In the genomic region with DNA sequence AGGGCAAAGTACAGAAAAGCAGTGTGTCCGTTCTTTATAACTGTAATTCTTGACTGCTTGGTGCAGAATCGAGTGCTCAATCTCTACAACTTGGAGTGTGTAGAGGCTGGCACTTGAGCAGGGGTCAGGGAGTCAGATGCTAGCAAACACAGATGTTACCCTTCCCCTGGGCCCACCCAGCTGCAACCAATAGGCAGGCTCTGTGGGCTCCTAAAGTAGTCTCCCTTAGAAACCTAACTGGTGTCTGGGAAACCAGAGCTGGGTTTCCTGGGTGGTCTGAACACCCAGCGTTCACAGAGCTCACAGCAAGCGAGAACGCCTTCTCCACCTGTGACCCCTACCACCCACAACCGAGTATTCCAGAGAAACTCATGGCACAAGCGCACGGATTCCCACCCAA, we compare ENCODE assay signal across 8 mouse cellular contexts. TPM values are rescaled to one million over a fixed set of nuclear protein-coding genes. Genes with fewer than 3 reads are reported as not detected.
A peak's percentile ranks its signal among the peaks of the same experiment; 100 is the strongest.
DNase-seq lines count a peak whose midpoint lies in the region; ATAC-seq lines count a peak whose summit lies in the region.

No protein-coding gene starts in this region.

- no peak for DNase-seq in heart, adult 18-20 months
- DNase-seq in MN1 (ENCODE audit: low spot score): peak; percentile 47
- DNase-seq in midbrain, embryonic 11.5 days (ENCODE audit: low spot score, missing footprints): peak; percentile 92
- no peak for DNase-seq in thymus, postnatal 10 days (ENCODE audit: low spot score in 2 of 2)
- DNase-seq in urinary bladder, postnatal 14 days (ENCODE audit: low spot score): no peak

- no peak overlapping the region for H3K27ac ChIP-seq in heart, embryonic 11.5 days (ENCODE audit: low read depth, low read length)
- H3K27ac ChIP-seq in forebrain, embryonic 16.5 days (ENCODE audit: low read length): no peak overlapping the region
- H3K27ac ChIP-seq in midbrain, embryonic 11.5 days (ENCODE audit: low read depth, low read length): 0 out of 2 replicates have a peak overlapping the region, but pooled peaks have one; percentile 7

- WGBS in heart, embryonic 11.5 days (ENCODE audit: insufficient replicate concordance): 29% methylated on average over 8 of the region's 8 CpGs
- WGBS in forebrain, embryonic 16.5 days: 34% methylated on average over 8 of the region's 8 CpGs
- WGBS in midbrain, embryonic 11.5 days: 25% methylated on average over 8 of the region's 8 CpGs

- H3K4me1 ChIP-seq in heart, embryonic 11.5 days (ENCODE audit: control insufficient read depth, insufficient read depth, low read length): peaks cover 12% of the 10 kb centered on the region
- peaks cover 11% of the 10 kb centered on the region for H3K4me1 ChIP-seq in forebrain, embryonic 16.5 days (replicated peaks; ENCODE audit: control insufficient read depth, insufficient read depth, low read length)
- peaks cover 3% of the 10 kb centered on the region; the same call in 1 of the 2 replicates for H3K4me1 ChIP-seq in midbrain, embryonic 11.5 days (ENCODE audit: control insufficient read depth, insufficient read depth, low read length)

- peak overlapping the region; percentile 90 for H3K4me2 ChIP-seq in heart, embryonic 11.5 days
- H3K4me2 ChIP-seq in forebrain, embryonic 16.5 days (ENCODE audit: low read length): peak overlapping the region; percentile 99
- peak overlapping the region; percentile 95 for H3K4me2 ChIP-seq in midbrain, embryonic 11.5 days

- no peak for ATAC-seq in heart, embryonic 11.5 days (replicated peaks; ENCODE audit: insufficient number of reproducible peaks, low FRiP score, low TSS enrichment)
- ATAC-seq in forebrain, embryonic 16.5 days: no peak
- peak; percentile 17; the same call in 1 of the 2 replicates for ATAC-seq in midbrain, embryonic 11.5 days (ENCODE audit: low FRiP score)
- ATAC-seq in megakaryocyte, adult 5-6 weeks (ENCODE audit: poor library complexity, severe bottlenecking): no peak

- H3K36me3 ChIP-seq in heart, embryonic 11.5 days (ENCODE audit: control insufficient read depth, insufficient read depth, low read length): no peaks in the 10 kb centered on the region
- no peaks in the 10 kb centered on the region for H3K36me3 ChIP-seq in forebrain, embryonic 16.5 days (ENCODE audit: control insufficient read depth, insufficient read depth)
- H3K36me3 ChIP-seq in midbrain, embryonic 11.5 days (ENCODE audit: control insufficient read depth, insufficient read depth, low read length): no peaks in the 10 kb centered on the region

- H3K4me3 ChIP-seq in heart, embryonic 11.5 days (ENCODE audit: low read depth, low read length): peak overlapping the region; percentile 64
- H3K4me3 ChIP-seq in forebrain, embryonic 16.5 days (replicated peaks; ENCODE audit: low read length): no peak overlapping the region; the same call in 1 of the 2 replicates
- peak overlapping the region; percentile 62 for H3K4me3 ChIP-seq in midbrain, embryonic 11.5 days (ENCODE audit: low read depth, low read length)

- peaks cover 5% of the 10 kb centered on the region; the same call in 1 of the 2 replicates for H3K27me3 ChIP-seq in heart, embryonic 11.5 days (ENCODE audit: control insufficient read depth, insufficient read depth, low read length)
- peaks cover 8% of the 10 kb centered on the region; the same call in 1 of the 2 replicates for H3K27me3 ChIP-seq in forebrain, embryonic 16.5 days (replicated peaks; ENCODE audit: control insufficient read depth, insufficient read depth, low read length)
- H3K27me3 ChIP-seq in midbrain, embryonic 11.5 days (ENCODE audit: control insufficient read depth, insufficient read depth, low read length): peaks cover 3% of the 10 kb centered on the region

- no peaks in the 10 kb centered on the region for H3K9me3 ChIP-seq in heart, embryonic 11.5 days (replicated peaks; ENCODE audit: control insufficient read depth, low read length)
- H3K9me3 ChIP-seq in forebrain, embryonic 16.5 days (ENCODE audit: control insufficient read depth, low read length): no peaks in the 10 kb centered on the region
- no peaks in the 10 kb centered on the region for H3K9me3 ChIP-seq in midbrain, embryonic 11.5 days (ENCODE audit: control insufficient read depth, low read length)

- H3K9ac ChIP-seq in heart, embryonic 11.5 days (ENCODE audit: low read depth, low read length): no peak overlapping the region
- no peak overlapping the region for H3K9ac ChIP-seq in forebrain, embryonic 16.5 days (replicated peaks; ENCODE audit: low read depth, low read length)
- peak overlapping the region; percentile 72; the same call in 1 of the 2 replicates for H3K9ac ChIP-seq in midbrain, embryonic 11.5 days (ENCODE audit: low read length)

RNA-seq across cellular contexts. Expression of a gene that starts 1.1 kb away (rescaled TPM):
- polyA plus RNA-seq in heart, embryonic 11.5 days (2014; fragmentation: Nextera tagmentation; extraction: Ambion mirVana): 11.0 and 12.5 TPM in 2 replicates
- 1 to 10 TPM; 5.1 to 7.9 TPM for total RNA-seq in heart, adult 18-20 months (2021)
- 16.3 and 17.3 TPM in 2 replicates for polyA plus RNA-seq in forebrain, embryonic 16.5 days (2015; fragmentation: Nextera tagmentation; extraction: Ambion mirVana)
- 6.7 and 7.7 TPM in 2 replicates for polyA plus RNA-seq in midbrain, embryonic 11.5 days (2014; fragmentation: Nextera tagmentation; extraction: Ambion mirVana)
- 0.25 TPM in 1 of 2 replicates, not detected in the other for total RNA-seq in megakaryocyte, adult 5-6 weeks (2015)
- total RNA-seq in megakaryocyte, adult 5-6 weeks (2017): 0.04 and 0.18 TPM in 2 replicates

RNA-seq across cellular contexts. Expression of a gene that starts 57.7 kb away (rescaled TPM):
- 19.9 and 22.3 TPM in 2 replicates for polyA plus RNA-seq in heart, embryonic 11.5 days (2014; fragmentation: Nextera tagmentation; extraction: Ambion mirVana)
- total RNA-seq in heart, adult 18-20 months (2021): 1 to 10 TPM; 5.4 to 7.5 TPM
- 37.3 and 38.9 TPM in 2 replicates for polyA plus RNA-seq in forebrain, embryonic 16.5 days (2015; fragmentation: Nextera tagmentation; extraction: Ambion mirVana)
- polyA plus RNA-seq in midbrain, embryonic 11.5 days (2014; fragmentation: Nextera tagmentation; extraction: Ambion mirVana): 40.4 and 42.9 TPM in 2 replicates
- total RNA-seq in megakaryocyte, adult 5-6 weeks (2015): 10.9 and 12.1 TPM in 2 replicates
- 18.8 and 20.5 TPM in 2 replicates for total RNA-seq in megakaryocyte, adult 5-6 weeks (2017)

RNA-seq across cellular contexts. Expression of a gene that starts 57.8 kb away (rescaled TPM):
- polyA plus RNA-seq in heart, embryonic 11.5 days (2014; fragmentation: Nextera tagmentation; extraction: Ambion mirVana): 18.0 and 21.0 TPM in 2 replicates
- total RNA-seq in heart, adult 18-20 months (2021): 10 to 100 TPM; 39.7 to 43.5 TPM
- 55.9 and 65.2 TPM in 2 replicates for polyA plus RNA-seq in forebrain, embryonic 16.5 days (2015; fragmentation: Nextera tagmentation; extraction: Ambion mirVana)
- 40.6 and 41.9 TPM in 2 replicates for polyA plus RNA-seq in midbrain, embryonic 11.5 days (2014; fragmentation: Nextera tagmentation; extraction: Ambion mirVana)
- total RNA-seq in megakaryocyte, adult 5-6 weeks (2015): 20.8 and 25.2 TPM in 2 replicates
- total RNA-seq in megakaryocyte, adult 5-6 weeks (2017): 20.7 and 20.9 TPM in 2 replicates

Comparison
In these comparisons a context has a peak if more than half of its experiments do, and no peak if none do; other contexts are left out.
1. DNase-seq: peak in MN1 (single experiment) and midbrain, embryonic 11.5 days (single experiment); none in heart, adult 18-20 months (0 of 2), thymus, postnatal 10 days (0 of 2) and urinary bladder, postnatal 14 days (single experiment).
2. Peak in every context shown above with its lines, with median percentiles within 50 percentile points of each other: H3K4me2 ChIP-seq.